Mouse (Mus musculus): Measurements from ENCODE around the gene Svs3a.
"Not testable (repeated sequence)": the region's sequence is repeated elsewhere in the genome, so short reads cannot be mapped to it uniquely, and the experiment has no call there.

The Svs3a gene

GRCm38 (mm10) chr2:164288968-164289367 lies at the start of gene Svs3a:
TSS of gene Svs3a (plus strand) at chr2:164289268.
- not testable (repeated sequence) for DNase-seq (ENCODE audit: low read depth, low spot score)

GRCm38 (mm10) chr2:164256540-164256939 lies 32.5 kb upstream of the Svs3a start, which contains the start of gene Svs3b:
TSS of gene Svs3b (minus strand) at chr2:164256640.
- not testable (repeated sequence) for DNase-seq (ENCODE audit: low read depth, low spot score)

GRCm38 (mm10) chr2:164278359-164278758 lies 10.7 kb upstream of the Svs3a start, which contains the start of gene Svs4:
TSS of gene Svs4 (minus strand) at chr2:164278459.
- no peak for DNase-seq (ENCODE audit: low read depth, low spot score)

- DNase-seq (ENCODE audit: low read depth, low spot score), result peak; percentile 36
Measured at GRCm38 (mm10) chr2:164312599-164312998, 23.5 kb downstream of the Svs3a start.

- DNase-seq (ENCODE audit: low read depth, low spot score), result not testable (repeated sequence)
Measured at GRCm38 (mm10) chr2:164315460-164315859, 26.4 kb downstream of the Svs3a start.

- DNase-seq (ENCODE audit: low read depth, low spot score), result not testable (repeated sequence)
Measured at GRCm38 (mm10) chr2:164316451-164316850, 27.4 kb downstream of the Svs3a start, which contains the start of gene Svs6. TSS of gene Svs6 (plus strand) at chr2:164316751.

- no peak for DNase-seq (ENCODE audit: low read depth, low spot score)
Measured at GRCm38 (mm10) chr2:164320983-164321382, 31.9 kb downstream of the Svs3a start.

- not testable (repeated sequence) for DNase-seq (ENCODE audit: low read depth, low spot score)
Measured at GRCm38 (mm10) chr2:164332440-164332839, 43.4 kb downstream of the Svs3a start, which contains the start of gene Svs5. TSS of gene Svs5 (plus strand) at chr2:164332740.

Measured in 3T3-L1 (cell line).